Mouse (Mus musculus) gastrocnemius, postnatal 25 days (tissue): ENCODE measurements around the gene Has1. TPM values are rescaled to one million over a fixed set of nuclear protein-coding genes. Genes with fewer than 3 reads are reported as not detected.

Experiments
- microRNA-seq, 2 experiments: library from miRNA; unstranded; fragments of <30 nt; microRNA quantifications; one replicate each; pipeline ENCODE4 v1.2.0; 2021; ENCODE audit warnings: borderline replicate concordance in 2 of 2
- total RNA-seq, 2 experiments: library from RNA; stranded (reverse); gene quantifications; 1 replicate in 1 of 2; 2 replicates in 1 of 2; pipeline ENCODE4 v1.2.3; 2021

Has1 gene
- total RNA-seq, 2 experiments from 2014 or later: 0.15 to 0.40 TPM

Small RNA genes within 50 kb of the gene (microRNA-seq; reads per million reads assigned to microRNA genes)
- gene Gm25927 (0 reads per million in 2 experiments), gene Mir125a (2,551 to 4,613 reads per million in 2 experiments), gene Mir99b (3,189 to 5,134 reads per million in 2 experiments), gene Mirlet7e (0 reads per million in 2 experiments)

Other genes starting within 250 kb of the Has1 start
- gene Lnpep, start 230.2 kb downstream of the Has1 start, total RNA-seq: 10 to 100 TPM; 68.2 to 68.4 TPM
- gene Vmn2r90, start 151.5 kb downstream of the Has1 start, total RNA-seq: not detected
- gene Spaca6, start 28.0 kb downstream of the Has1 start, total RNA-seq: 10 to 100 TPM in 1 of 2 experiments, 1 to 10 TPM in 1; 7.0 to 15.8 TPM
- not detected for gene Fpr1, start 28.7 kb upstream of the Has1 start, total RNA-seq
- not detected for gene Fpr2, start 32.6 kb upstream of the Has1 start, total RNA-seq
- gene Fpr3, start 32.6 kb upstream of the Has1 start, total RNA-seq: not detected
- not detected for gene Fpr-rs4, start 166.5 kb upstream of the Has1 start, total RNA-seq
- gene Vmn2r124, start 194.2 kb upstream of the Has1 start, total RNA-seq: not detected
- not detected for gene Vmn2r91, start 229.8 kb upstream of the Has1 start, total RNA-seq